Comparison of ENCODE assay signal across 12 mouse cellular contexts in the genomic region with DNA sequence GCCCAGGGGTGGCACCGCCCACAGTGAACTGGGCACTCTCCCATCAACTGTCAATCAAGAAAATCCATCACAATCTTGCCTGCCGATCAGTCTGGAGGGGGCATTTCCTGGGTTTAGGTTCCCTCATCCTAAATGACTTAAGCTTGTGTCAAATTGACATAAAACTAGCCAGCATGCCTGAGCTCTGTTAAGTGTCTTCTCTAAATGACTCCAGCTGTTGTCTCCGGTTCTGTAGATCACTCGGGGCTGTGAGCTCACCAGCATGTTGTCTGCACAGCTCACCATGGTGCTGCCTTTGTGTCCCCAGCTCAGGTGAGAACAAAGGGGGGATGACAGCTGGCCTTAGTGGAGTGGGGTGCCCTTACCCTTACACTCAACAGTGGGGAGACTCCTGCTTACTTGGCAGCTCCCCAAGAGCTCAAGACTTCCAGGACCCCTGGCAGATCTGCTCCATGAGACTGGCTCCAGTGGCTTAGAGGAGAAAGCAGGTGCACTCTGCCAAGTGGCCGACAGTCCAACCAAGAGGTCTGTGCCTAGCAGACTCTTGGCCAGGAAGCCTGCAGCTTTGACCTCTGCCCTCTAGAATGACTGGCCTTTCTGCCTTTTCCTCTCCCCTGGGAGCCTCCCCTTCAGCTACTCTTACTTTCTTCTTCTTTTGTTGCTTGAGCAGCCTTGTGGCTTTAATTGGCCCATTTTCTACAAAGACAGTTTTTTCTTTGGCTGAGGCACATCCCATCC. TPM values are rescaled to one million over a fixed set of nuclear protein-coding genes. Genes with fewer than 3 reads are reported as not detected.
DNase-seq lines count a peak whose midpoint lies in the region.
"Had no signal": no experiment of that assay in that cellular context is flagged by ENCODE, and none has a peak within 500 bp of the region (broad histone marks: within the 10 kb centered on the region; RNA-seq: fewer than 3 reads in every experiment).

No protein-coding gene starts in this region.

- peak; percentile 22 for DNase-seq in adrenal gland, postnatal 25 days
- DNase-seq in adrenal gland, adult 2 months: no peak
- peak; percentile 30 for DNase-seq in lung, postnatal 36 days
- DNase-seq in lung, postnatal 10 days: no peak
- DNase-seq in kidney, adult 9 months: peak; percentile 26
- peak; percentile 30 to 40 for DNase-seq in kidney, postnatal 4 days
- DNase-seq in frontal cortex, postnatal 36 days (ENCODE audit: low spot score in 2 of 2): no peak
- no peak for DNase-seq in layer of hippocampus, adult 9-11 months
- DNase-seq: cerebellum, adult 9-11 months; heart, postnatal 4 days; liver; lung, postnatal 14 days had no signal

RNA-seq across cellular contexts. Expression of a gene that starts 35.1 kb away (rescaled TPM):
- 63.1 and 63.6 TPM in 2 replicates for total RNA-seq in adrenal gland, postnatal 25 days (2021)
- 10 to 100 TPM; 36.4 to 52.4 TPM for total RNA-seq in adrenal gland, adult 2 months (2021)
- 38.3 and 39.8 TPM in 2 replicates for polyA plus RNA-seq in adrenal gland, adult 2 months (2012; rRNA removed)

Comparison
In these comparisons a context has a peak if more than half of its experiments do, and no peak if none do; other contexts are left out.
1. DNase-seq: peak in adrenal gland, postnatal 25 days (single experiment), lung, postnatal 36 days (single experiment), kidney, adult 9 months (single experiment) and kidney, postnatal 4 days (2 of 2); none in adrenal gland, adult 2 months (single experiment), lung, postnatal 10 days (single experiment), frontal cortex, postnatal 36 days (0 of 2) and layer of hippocampus, adult 9-11 months (single experiment).